Mouse (Mus musculus): ENCODE measurements around the gene Fli1.

Gene Fli1

GRCm38 (mm10) chr9:32542212-32543039 is at the start of gene Fli1:
TSS of gene Fli1 (minus strand) at chr9:32542861.
- DNase-seq, result peak in 1 of 2 experiments; percentile 58

DNA sequence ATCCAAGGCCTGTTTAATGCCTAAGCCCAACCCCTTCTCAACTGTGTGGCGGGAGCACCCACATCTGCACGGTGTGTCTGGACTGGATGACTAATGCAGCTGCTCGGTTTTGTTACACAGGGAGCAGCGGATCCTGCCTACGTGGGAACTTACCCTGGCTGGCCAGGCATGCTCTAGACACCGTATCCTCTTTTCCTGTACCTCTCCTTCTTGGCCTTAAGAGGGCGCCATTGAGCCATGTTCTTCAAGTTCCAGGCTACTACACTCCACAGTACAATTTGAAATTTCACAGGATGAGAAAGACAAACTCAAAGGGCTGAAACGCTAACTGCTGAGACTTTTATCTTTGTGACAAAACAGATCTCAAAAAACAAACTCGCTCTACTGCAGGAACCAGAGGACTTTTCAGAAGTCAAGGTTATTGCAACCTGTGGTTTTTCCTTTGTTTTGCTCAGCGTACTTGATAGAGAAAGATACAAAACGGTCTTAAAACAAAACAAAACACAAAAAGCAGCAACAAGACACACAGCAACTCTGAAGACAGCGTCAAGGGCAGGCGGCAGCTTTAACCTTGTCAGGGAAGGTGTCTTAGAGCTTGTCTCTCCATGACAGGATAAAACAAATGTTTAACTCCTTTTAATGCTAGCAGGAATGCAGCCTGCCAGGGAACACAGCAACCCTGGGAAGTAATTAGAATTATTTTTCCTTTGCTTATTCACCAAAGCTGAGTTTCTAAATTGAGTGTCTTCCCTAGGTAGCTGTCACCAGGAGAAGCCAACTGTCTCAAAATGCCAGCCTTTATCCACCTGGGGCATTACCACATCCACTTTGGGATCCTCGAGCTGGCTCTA is 49.3 kb upstream of the Fli1 start:
- DNase-seq, result peak; percentile 58 to 75

DNA sequence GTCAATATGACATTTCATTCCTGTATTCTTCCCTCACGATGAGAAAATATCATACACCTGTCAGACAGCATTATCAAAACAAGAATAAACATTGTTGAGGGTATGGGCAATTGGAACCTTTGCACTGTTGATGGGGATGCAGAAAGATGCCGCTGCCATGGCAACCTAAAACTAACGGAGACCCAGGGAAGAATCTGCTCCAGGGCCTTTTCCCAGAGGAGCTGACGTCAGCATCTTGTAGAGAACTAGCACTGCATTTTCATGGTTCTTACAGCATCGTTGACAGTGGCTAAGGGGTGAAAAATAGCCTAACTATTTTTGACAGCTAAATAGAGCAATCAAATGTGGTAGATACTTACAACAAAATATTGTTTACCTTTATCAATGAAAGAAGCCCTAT is 47.9 kb upstream of the Fli1 start:
- DNase-seq, result no peak

DNA sequence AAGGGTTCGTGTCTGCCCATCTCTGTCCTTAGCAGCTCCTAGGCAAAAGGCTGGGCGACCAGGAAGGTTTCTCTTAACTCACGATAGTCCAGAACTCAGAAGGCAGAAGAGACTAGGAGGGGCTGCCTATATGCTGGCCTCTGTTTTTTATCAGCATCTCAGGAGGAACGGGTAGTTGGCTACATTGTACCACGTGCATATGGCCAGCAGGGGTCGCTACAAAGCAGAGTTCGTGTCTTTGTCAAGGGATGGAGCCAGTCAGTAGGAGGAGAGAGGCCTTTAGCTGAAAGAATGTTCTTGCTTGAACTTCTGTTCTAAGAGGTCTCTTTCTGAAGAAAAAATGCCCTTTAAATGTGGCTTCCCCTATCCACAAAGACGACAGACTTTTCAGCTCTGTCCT is 47.2 kb upstream of the Fli1 start:
- DNase-seq, result peak; percentile 93

DNA sequence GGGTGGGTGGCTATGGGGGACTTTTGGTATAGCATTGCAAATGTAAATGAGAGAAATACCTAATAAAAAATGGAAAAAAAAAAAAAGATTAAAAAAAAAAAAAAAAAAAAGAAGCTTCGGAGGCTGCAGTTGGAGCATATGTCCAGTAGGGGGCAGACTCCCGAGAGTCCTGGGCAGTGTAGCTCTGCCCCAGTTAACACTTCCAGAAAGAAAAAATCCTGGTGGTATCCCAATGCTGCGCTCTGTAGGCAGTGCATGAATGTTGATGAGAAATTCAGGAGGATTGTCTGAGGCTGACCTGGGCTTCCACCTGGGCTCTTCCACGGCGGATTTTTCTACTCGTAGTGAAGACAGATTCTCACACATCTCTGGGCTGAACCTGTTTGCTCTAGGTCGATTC is 42.7 kb upstream of the Fli1 start:
- peak; percentile 64 for DNase-seq

GRCm38 (mm10) chr9:32583905-32584304 is 41.2 kb upstream of the Fli1 start:
- DNase-seq, result no peak

- no peak for DNase-seq
These were observed 39.4 kb upstream of the Fli1 start for GRCm38 (mm10) chr9:32581851-32582573.

DNA sequence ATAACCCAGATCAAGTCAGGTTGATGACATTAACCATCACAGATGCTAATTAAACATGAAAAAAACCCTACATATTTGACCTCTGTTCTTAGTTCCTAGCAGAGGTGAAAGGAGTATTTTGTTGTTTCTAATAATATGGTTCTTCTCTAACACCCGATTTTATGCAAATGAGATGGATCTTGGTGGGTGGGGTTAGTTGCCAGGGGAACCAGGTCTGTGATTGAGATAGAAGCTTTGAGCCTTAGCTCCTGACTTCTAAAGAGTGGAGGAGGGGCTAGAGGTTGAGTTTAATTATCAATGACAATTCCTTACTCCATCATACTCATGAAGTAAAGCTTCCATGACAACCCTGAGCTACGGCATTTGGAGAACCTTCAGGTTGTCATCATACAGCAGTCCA is 35.8 kb upstream of the Fli1 start:
- DNase-seq, result no peak

- DNase-seq, result no peak
These were observed 31.0 kb upstream of the Fli1 start for GRCm38 (mm10) chr9:32573638-32574037.

GRCm38 (mm10) chr9:32571676-32572075 is 29.0 kb upstream of the Fli1 start:
- no peak for DNase-seq

DNA sequence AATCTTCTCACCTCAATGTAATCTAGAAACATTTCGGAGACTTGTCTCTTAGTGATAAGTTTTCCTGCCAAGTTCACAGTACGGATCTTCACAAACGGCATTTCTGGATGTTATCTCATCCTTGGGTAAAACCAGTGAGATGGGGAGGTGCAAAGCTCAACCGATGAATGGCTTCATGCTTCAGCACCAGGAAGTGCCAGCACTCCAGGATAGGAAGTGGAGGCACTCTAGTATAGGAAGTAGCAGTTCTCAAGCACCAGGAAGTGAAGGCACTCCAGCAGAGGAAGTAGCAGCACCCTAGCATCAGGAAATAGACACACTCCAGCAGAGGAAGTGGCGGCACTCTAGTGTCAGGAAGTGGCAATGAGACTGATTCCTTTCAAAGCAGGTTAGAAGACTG is 27.9 kb upstream of the Fli1 start:
- DNase-seq, result no peak

- DNase-seq, result no peak
These were observed 26.6 kb upstream of the Fli1 start for GRCm38 (mm10) chr9:32569261-32569660.

DNA sequence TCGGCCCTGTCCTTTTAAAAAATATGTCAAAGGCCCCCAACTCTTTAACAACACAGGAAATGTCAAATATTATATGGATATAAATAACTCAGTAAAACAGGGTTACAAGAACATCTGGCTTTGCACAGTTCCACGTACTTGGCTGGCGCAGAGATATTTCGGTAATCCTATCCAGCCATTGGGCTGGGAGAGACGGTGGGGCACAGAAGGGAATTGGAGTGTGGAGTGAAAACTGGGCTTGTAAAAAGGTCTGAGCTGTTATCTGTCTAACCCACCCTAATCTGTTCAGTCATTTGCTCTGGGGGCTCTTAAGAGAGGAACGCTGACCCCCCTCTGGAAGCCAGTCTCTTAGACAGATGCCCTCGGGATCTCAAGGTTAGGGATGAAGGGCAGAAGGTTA is 24.9 kb upstream of the Fli1 start:
- DNase-seq, result no peak

DNA sequence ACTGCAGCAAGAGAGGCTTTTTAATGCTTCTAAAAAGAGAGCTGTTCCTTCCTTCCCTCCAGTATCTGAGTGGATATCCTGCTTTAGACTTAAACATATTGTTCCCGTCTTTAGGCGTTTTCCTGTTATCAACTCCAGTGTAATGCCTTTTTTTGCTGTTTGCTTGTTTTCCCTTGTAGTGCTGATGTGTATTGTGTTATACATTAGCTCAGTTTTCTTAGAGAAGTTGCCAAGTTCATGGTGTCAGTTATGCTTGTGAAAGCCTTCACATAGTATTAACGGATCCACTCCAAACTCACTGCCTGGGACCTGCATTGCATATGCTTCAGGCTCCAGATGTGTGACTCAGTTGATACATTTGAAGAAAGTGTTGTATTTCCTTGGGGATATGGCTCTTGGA is 22.6 kb upstream of the Fli1 start:
- DNase-seq, result no peak

- DNase-seq, result no peak
These were observed 20.2 kb upstream of the Fli1 start for GRCm38 (mm10) chr9:32562837-32563236.

DNA sequence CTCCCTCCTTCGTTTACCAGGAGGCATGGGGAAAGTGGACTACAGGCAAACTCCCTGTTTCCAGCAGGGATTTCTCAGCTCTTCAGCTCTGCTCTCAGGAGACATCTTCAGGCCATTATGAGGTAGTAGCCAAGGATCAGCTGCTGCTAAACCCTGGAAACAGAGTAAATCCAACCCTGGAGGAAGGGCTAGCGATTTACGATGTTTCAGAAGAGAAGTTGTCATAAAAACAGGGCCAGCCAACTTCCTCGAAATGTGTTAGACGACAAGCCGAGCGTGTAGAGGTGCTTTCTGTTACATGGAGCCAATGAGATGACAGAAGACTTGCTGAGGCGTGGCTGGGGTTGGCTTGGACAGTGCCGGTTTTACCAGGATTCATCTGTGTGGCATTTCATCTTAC is 19.7 kb upstream of the Fli1 start:
- DNase-seq, result peak in 1 of 2 experiments; percentile 47

DNA sequence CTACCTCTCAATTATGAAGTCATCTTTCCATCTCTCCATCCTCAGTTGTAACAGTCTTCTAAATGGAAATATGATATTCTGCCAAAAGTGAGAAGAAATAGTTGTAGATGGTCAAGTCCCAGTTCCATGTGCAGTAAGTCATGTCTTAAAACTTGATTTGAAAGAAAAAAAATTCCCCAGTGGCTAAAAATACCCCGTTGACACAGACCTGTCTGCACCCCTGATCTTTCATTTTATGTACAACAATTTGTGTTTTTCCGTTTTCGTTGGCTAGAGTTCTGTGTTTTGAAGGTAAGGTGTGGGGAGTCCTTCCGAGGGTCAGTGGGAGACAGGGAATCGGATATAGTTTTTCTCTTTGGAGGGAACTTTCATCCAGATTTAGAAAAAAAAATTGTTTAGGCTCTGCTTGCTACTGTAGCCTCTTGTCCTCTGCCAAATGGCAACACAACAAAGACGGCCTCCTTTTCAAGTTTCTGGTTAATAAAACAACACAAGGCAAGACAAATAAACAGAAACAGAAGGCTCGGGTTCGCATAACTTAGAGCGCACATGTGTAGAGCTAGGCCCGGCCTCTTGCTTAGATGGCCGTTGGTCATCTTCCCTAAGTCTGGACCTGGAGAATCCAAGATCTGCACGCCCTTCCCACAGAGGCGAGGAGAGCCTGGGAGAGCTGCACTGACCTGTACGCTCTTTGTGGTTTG is 18.7 kb upstream of the Fli1 start:
- no peak for DNase-seq

GRCm38 (mm10) chr9:32559859-32560258 is 17.2 kb upstream of the Fli1 start:
- no peak for DNase-seq

GRCm38 (mm10) chr9:32559454-32559853 is 16.8 kb upstream of the Fli1 start:
- DNase-seq, result no peak

- no peak for DNase-seq
These were observed 13.7 kb upstream of the Fli1 start for GRCm38 (mm10) chr9:32556313-32556712.

GRCm38 (mm10) chr9:32555279-32555678 is 12.6 kb upstream of the Fli1 start:
- no peak for DNase-seq

DNA sequence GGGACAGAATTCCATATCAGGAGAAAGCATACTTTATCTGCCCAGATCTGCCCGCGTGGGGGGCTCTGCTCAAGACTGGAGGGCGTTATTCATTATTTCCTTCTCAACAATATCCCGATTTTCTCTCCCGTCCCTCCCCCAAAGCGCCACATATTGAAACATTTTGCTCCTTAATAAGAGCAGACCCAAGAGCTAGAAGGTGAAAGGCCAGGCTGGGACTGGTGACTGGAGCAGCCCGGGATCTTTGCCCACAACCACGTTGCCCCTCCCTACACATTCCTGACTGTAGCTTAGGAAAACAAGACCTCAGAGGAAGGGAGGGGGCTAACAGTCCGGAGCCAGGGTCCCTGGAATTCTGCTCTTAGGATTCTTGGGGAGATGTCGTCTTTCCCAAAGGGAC is 7.9 kb upstream of the Fli1 start:
- DNase-seq, result peak in 1 of 2 experiments; percentile 50
